27 mouse cellular contexts compared by ENCODE assay signal in the genomic region with DNA sequence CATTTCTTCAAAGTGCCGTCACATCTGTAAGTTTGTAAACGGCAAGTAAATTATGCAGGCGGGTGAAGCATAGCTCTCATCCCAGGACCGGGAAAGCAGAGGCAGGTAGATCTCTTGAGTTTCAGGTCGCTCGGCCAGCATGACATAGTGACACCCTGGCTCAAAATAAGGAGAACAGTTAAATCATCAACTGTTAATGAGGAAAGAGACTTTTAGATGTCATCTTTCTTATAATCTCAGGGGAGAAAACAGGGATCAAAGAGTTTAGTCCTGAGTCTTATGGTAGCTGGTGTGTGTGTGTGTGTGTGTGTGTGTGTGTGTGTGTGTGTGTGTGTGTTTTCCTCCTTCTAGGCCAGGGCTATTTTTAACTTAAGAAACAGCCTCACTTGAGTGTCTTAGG.
"Had no signal": no experiment of that assay in that cellular context is flagged by ENCODE, and none has a peak within 500 bp of the region (broad histone marks: within the 10 kb centered on the region; RNA-seq: fewer than 3 reads in every experiment).

No protein-coding gene starts in this region.

- H3K27ac ChIP-seq: gastrocnemius, adult 2 months; heart, embryonic 10.5 days; hindbrain, embryonic 10.5 days; hindbrain, embryonic 12.5 days; hindbrain, embryonic 14.5 days; intestine, embryonic 15.5 days; layer of hippocampus, adult 2 months; limb, embryonic 13.5 days; limb, embryonic 15.5 days; liver, embryonic 12.5 days; liver, embryonic 14.5 days had no signal

- H3K36me3 ChIP-seq: heart, embryonic 10.5 days; heart, embryonic 12.5 days; hindbrain, embryonic 10.5 days; hindbrain, embryonic 12.5 days; intestine, embryonic 15.5 days; limb, embryonic 13.5 days; limb, embryonic 15.5 days; liver, embryonic 12.5 days had no signal

- H3K9ac ChIP-seq: heart, embryonic 12.5 days; hindbrain, embryonic 12.5 days; hindbrain, embryonic 14.5 days; intestine, embryonic 15.5 days; limb, embryonic 13.5 days; limb, embryonic 15.5 days; liver, embryonic 12.5 days; liver, embryonic 14.5 days had no signal

- DNase-seq: gastrocnemius, adult 2 months; gastrocnemius, postnatal 10 days; gastrocnemius, postnatal 25 days; heart, adult 18-20 months; heart, postnatal 10 days; heart, postnatal 4 days; kidney, adult 18-20 months; kidney, adult 8-10 months; kidney, postnatal 10 days; kidney, postnatal 25 days; kidney, postnatal 4 days; layer of hippocampus, postnatal 36 days; left cerebral cortex, postnatal 4 days had no signal

- H3K27me3 ChIP-seq: heart, embryonic 12.5 days; hindbrain, embryonic 12.5 days; intestine, embryonic 15.5 days; limb, embryonic 13.5 days; limb, embryonic 15.5 days had no signal

- H3K4me3 ChIP-seq: gastrocnemius, adult 2 months; heart, embryonic 10.5 days; heart, embryonic 12.5 days; hindbrain, embryonic 10.5 days; hindbrain, embryonic 12.5 days; intestine, embryonic 15.5 days; layer of hippocampus, adult 2 months; limb, embryonic 13.5 days; limb, embryonic 15.5 days; liver, embryonic 12.5 days had no signal

- H3K4me1 ChIP-seq: heart, embryonic 12.5 days; intestine, embryonic 15.5 days had no signal

- ATAC-seq: hindbrain, embryonic 16.5 days; inflammation-experienced regulatory T-cells, adult 6 months; intestine, embryonic 15.5 days; intestine, postnatal 0 days; liver, embryonic 12.5 days had no signal

- H3K4me2 ChIP-seq: heart, embryonic 12.5 days; hindbrain, embryonic 12.5 days; hindbrain, embryonic 14.5 days; intestine, embryonic 15.5 days; limb, embryonic 13.5 days; limb, embryonic 15.5 days; liver, embryonic 12.5 days had no signal

- H3K9me3 ChIP-seq: heart, embryonic 10.5 days; heart, embryonic 12.5 days; intestine, embryonic 15.5 days; limb, embryonic 13.5 days; limb, embryonic 15.5 days; liver, embryonic 12.5 days had no signal
